Mouse (Mus musculus): Measurements from ENCODE around the gene Slc27a1. TPM values are rescaled to one million over a fixed set of nuclear protein-coding genes. Genes with fewer than 3 reads are reported as not detected.
A peak's percentile ranks its signal among the peaks of the same experiment; 100 is the strongest.
"Not testable (repeated sequence)": the region's sequence is repeated elsewhere in the genome, so short reads cannot be mapped to it uniquely, and the experiment has no call there.

Slc27a1 gene
- polyA plus RNA-seq (2015; fragmentation: Nextera tagmentation; extraction: Ambion mirVana), result 2.3 and 2.5 TPM in 2 replicates

DNA sequence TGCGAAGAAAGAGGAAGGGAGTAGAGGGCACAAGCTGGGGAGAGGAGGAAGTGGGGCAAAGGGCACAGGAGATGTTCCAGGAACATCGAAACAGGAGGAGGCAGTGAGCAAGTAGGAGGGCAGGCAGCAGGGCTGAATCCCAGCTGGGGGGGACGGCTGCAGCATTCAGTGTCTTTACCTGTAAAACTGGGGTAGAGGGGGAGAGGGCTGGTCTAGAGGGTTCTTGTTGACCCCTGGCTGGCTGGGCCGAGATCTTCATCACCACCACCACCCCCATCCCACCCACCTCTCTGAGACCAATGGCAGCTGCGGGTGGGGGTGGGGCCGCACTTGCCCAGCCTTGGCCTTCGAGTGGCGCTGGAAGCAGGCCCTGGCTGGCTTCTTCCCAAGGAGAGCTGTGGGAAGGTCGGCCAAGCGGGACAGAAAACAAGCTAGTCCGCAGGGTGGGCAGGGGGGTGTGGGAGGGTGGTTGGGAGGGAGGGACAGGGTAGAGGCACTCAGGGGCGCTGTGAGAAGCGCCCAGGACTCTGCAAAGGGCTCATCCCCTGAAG lies at the start of gene Slc27a1:
TSS of gene Slc27a1 (plus strand) at position 496 of the 551 bp plus-strand sequence.
- no peak within 1 kb of the TSS for H3K27ac ChIP-seq
- WGBS (ENCODE audit: insufficient replicate concordance), result 28% methylated on average over 13 of the region's 13 CpGs

DNA sequence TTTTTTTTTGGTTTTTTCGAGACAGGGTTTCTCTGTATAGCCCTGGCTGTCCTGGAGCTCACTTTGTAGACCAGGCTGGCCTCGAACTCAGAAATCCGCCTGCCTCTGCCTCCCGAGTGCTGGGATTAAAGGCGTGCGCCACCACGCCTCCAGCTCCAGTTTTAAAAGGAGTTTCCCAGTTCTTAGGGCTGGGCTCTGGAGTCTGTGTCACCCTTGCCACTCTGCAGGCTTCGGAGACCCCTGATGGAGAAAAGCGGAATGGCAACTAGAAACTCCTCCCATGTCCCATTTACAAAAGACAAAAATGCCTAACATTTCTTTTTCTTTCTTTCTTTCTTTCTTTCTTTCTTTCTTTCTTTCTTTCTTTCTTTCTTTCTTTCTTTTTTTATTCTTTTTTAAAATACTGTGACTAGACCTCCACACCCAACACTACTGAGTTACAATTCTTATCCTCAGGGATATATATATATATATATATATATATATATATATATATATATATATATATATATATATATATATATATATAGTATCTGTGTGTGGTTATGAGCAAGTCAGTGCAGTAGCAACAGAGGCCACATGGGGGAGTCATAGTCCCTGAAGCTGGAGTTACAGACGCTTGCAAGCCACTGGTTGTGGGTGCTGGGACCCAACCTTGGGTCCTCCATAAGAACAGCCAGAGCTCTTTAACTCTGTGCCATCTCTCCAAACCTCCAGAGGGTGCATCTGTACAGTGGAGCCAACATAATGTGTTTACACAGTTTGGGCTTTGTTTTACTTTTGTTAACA lies 49.5 kb upstream of the Slc27a1 start:
- not testable (repeated sequence) for H3K27me3 ChIP-seq

More for the DNA sequence above, at the start of gene Slc27a1:
- peak within 1 kb of the TSS; percentile 59 for H3K4me3 ChIP-seq (replicated peaks)
- no peaks in the 10 kb centered on the region for H3K36me3 ChIP-seq
- peaks cover 26% of the 10 kb centered on the region for H3K4me1 ChIP-seq (replicated peaks)
- peak within 1 kb of the TSS; percentile 81 for H3K4me2 ChIP-seq
- H3K9me3 ChIP-seq (replicated peaks), result peaks cover 8% of the 10 kb centered on the region; the same call in 1 of the 2 replicates
- H3K27me3 ChIP-seq, result peaks cover 47% of the 10 kb centered on the region
- no peak for ATAC-seq (ENCODE audit: low read depth)
- 0 out of 2 replicates have a peak within 1 kb of the TSS, but pooled peaks have one; percentile 47 for H3K9ac ChIP-seq
- no peak for DNase-seq

DNA sequence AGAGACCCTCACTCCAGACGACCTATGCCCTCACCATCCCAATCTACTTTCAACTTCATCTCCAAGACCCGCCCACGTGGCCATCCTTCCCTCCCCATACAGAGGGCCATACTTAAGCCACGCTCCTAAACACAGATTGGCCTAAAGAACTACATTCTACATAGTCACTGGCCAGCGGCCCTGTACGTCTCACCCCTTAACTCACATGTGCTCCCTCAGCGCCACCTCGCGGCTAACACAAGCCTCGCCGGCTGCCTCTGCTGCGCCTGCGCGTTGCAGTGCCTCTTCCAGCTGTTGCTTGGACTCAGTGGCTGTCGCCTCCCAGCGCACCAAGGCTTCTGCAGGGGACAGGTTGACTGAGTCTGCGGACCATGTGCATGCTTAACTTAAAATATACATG lies 47.0 kb upstream of the Slc27a1 start:
- DNase-seq, result peak; percentile 84
- peak; percentile 82 for ATAC-seq (ENCODE audit: low read depth)
- 4% methylated on average over 17 of the region's 17 CpGs for WGBS (ENCODE audit: insufficient replicate concordance)
- Histone ChIP-seq H3K4me1 (replicated peaks) (peaks cover 17% of the 10 kb centered on the region), H3K27me3 (peaks cover 24% of the 10 kb centered on the region), H3K9me3 (replicated peaks) (no peaks in the 10 kb centered on the region), H3K9ac (no peak overlapping the region), H3K36me3 (no peaks in the 10 kb centered on the region), H3K27ac (no peak overlapping the region), H3K4me2 (no peak overlapping the region), H3K4me3 (replicated peaks) (no peak overlapping the region)

More for the DNA sequence above, 49.5 kb upstream of the Slc27a1 start:
- not testable (repeated sequence) for H3K4me3 ChIP-seq (replicated peaks); DNase-seq; H3K4me1 ChIP-seq (replicated peaks); H3K36me3 ChIP-seq; H3K27ac ChIP-seq; H3K9me3 ChIP-seq (replicated peaks); H3K9ac ChIP-seq; H3K4me2 ChIP-seq; ATAC-seq (ENCODE audit: low read depth)
- WGBS (ENCODE audit: insufficient replicate concordance), result 21% methylated on average over 10 of the region's 10 CpGs

DNA sequence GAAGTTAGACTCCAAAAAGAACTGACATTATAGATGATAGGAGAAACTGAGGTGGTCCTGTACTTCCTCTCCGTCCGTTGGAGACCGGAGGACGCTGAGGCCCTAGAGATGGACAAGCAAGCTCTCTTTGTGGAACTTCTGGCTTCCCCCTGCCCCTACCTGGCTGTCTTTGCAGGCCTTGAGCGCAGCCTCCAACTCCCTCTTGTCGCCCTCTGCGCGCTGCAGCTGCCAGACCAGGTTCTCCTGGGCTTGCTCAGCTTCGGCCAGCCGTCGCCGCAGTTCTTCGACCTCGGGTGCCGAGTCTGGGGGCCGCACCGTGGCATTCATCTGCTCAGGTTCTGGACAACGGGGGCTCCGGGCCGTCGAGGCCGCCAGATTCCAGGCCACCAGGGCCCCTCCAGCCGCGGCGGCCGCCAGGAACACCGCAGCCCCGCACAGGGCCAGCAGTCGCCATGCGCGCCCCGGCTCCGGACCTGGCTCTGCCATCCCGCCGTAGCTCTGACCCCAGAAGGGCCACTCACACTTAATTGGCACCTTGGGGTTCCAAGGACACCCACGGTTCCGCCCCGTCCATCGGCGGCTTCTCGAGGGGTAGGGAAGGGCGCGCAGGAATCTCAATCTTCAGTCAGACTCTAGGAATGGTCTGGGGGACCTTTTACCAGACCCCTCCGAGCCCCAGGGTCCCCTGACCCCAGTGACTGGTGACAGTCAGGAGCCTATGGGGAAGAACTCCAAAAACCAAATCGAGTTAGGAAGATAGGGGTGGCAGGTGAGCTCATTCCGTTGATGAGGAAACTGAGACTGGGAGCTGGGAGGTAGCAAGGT lies 43.2 kb upstream of the Slc27a1 start, which contains the start of gene Ccdc194:
TSS of gene Ccdc194 (minus strand) at position 486 of the 825 bp plus-strand sequence.
- Histone ChIP-seq H3K27ac (peak within 1 kb of the TSS; percentile 27; the same call in 1 of the 2 replicates), H3K9me3 (replicated peaks) (no peaks in the 10 kb centered on the region), H3K9ac (no peak within 1 kb of the TSS), H3K27me3 (peaks cover 38% of the 10 kb centered on the region), H3K4me1 (replicated peaks) (peaks cover 26% of the 10 kb centered on the region), H3K4me3 (replicated peaks) (no peak within 1 kb of the TSS), H3K4me2 (no peak within 1 kb of the TSS), H3K36me3 (no peaks in the 10 kb centered on the region)
- DNase-seq, result no peak
- ATAC-seq (ENCODE audit: low read depth), result no peak
- 35% methylated on average over 46 of the region's 46 CpGs for WGBS (ENCODE audit: insufficient replicate concordance)

DNA sequence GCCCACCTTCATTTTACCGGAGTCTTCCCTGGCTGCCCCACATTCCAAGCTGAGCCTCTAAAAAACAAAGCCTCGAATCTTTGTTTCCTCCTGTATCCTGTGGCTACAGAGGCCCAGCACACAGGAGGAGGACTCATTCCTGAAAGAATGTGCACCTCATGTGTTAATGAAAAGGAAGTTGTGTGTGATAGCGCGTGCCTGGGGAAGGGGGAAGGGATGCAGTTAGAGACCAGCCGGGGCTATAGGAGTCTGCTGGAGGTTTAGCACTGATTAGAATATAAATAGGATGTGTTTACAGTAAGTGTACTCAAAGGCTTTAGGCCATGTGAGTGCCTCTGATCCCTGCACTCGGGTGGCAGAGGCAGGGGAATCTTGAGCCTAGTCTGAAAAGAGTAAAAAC lies 42.4 kb upstream of the Slc27a1 start:
- WGBS (ENCODE audit: insufficient replicate concordance), result 10% methylated on average over 6 of the region's 6 CpGs
- Histone ChIP-seq H3K27ac (peak overlapping the region; percentile 24; the same call in 1 of the 2 replicates), H3K36me3 (no peaks in the 10 kb centered on the region)

DNA sequence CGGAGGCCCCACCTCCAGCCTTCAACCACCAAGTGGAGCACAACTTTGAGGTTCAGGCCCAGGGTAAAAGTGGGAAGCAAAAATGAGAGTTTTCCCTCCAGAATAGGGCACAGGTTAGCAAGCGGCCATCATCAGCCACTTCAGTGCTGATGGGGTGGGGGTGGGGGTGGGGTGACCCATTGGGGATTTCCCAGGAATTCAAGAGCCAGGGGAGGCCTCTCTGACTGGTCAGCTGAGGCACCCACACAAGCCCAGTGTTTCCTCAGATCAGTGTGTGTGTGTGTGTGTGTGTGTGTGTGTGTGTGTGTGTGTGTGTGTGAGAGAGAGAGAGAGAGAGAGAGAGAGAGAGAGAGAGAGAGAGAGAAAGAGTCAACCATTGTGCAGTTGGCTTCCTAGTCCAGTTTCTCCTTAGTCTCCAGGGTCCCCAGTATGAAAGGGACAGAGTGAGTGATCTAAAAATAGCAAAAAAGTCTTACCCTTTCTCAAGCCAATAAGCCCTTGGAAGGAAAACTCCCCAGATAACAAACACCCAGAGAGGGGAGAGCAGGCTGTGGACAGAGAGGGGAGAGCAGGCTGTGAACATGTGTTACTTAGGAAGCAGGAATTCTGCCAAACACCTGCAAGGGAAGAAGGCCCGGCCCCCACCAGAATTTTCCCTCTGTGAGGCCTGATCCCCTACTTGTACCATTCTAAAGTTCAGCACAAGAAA lies 41.4 kb upstream of the Slc27a1 start:
- ATAC-seq (ENCODE audit: low read depth) (no peak), DNase-seq (no peak)
- Histone ChIP-seq H3K36me3 (no peaks in the 10 kb centered on the region), H3K4me1 (replicated peaks) (0 out of 2 replicates have a peak, but pooled peaks cover 23% of the 10 kb centered on the region), H3K9ac (no peak overlapping the region), H3K4me3 (replicated peaks) (no peak overlapping the region), H3K4me2 (no peak overlapping the region), H3K27ac (no peak overlapping the region; the same call in 1 of the 2 replicates), H3K27me3 (peaks cover 38% of the 10 kb centered on the region), H3K9me3 (replicated peaks) (no peaks in the 10 kb centered on the region)
- 50% methylated on average over 3 of the region's 3 CpGs for WGBS (ENCODE audit: insufficient replicate concordance)

More for the DNA sequence above, 42.4 kb upstream of the Slc27a1 start:
- Histone ChIP-seq H3K4me2 (no peak overlapping the region), H3K4me1 (replicated peaks) (peaks cover 26% of the 10 kb centered on the region), H3K9ac (no peak overlapping the region), H3K9me3 (replicated peaks) (no peaks in the 10 kb centered on the region), H3K27me3 (peaks cover 38% of the 10 kb centered on the region), H3K4me3 (replicated peaks) (no peak overlapping the region)
- no peak for ATAC-seq (ENCODE audit: low read depth)
- no peak for DNase-seq

DNA sequence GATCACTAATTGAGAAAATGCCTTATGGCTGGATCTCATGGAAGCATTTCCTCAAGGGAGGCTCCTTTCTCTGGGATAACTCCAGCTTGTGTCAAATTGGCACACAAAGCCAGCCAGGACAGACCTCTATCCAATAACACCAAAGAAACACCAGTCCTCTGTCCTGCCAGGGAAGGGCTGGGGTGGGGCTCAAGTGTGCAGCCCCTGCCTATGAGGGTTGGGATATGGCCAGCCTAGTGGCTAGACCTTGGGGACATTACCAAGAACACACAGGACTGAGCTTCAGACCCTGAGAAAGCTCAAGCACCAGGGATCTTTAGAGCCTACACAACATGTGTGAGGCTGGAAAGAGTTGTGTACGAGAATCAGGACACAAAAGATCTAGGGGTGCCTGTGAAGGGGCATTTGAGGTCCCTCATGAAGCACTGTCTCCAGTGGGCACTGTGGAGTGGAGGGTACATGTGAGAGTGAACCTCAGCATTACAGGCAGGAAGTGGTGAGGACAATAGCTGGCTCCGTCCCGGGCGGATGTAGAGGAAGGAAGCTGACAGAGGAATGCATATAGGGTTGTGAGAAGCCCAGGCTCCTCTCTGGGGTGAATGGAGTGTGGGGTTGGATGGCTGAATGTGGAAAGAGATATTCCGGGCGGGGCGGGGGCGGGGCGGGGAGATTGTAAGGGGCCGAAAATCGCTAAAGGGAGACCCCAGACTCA lies 40.2 kb upstream of the Slc27a1 start:
- DNase-seq (no peak), ATAC-seq (ENCODE audit: low read depth) (peak; percentile 56; the same call in 1 of the 2 replicates)
- Histone ChIP-seq H3K4me1 (replicated peaks) (0 out of 2 replicates have a peak, but pooled peaks cover 23% of the 10 kb centered on the region), H3K27me3 (peaks cover 36% of the 10 kb centered on the region), H3K9ac (no peak overlapping the region), H3K36me3 (no peaks in the 10 kb centered on the region), H3K4me2 (no peak overlapping the region), H3K4me3 (replicated peaks) (no peak overlapping the region), H3K27ac (peak overlapping the region; percentile 60; the same call in 1 of the 2 replicates), H3K9me3 (replicated peaks) (no peaks in the 10 kb centered on the region)
- 20% methylated on average over 11 of the region's 11 CpGs for WGBS (ENCODE audit: insufficient replicate concordance)

DNA sequence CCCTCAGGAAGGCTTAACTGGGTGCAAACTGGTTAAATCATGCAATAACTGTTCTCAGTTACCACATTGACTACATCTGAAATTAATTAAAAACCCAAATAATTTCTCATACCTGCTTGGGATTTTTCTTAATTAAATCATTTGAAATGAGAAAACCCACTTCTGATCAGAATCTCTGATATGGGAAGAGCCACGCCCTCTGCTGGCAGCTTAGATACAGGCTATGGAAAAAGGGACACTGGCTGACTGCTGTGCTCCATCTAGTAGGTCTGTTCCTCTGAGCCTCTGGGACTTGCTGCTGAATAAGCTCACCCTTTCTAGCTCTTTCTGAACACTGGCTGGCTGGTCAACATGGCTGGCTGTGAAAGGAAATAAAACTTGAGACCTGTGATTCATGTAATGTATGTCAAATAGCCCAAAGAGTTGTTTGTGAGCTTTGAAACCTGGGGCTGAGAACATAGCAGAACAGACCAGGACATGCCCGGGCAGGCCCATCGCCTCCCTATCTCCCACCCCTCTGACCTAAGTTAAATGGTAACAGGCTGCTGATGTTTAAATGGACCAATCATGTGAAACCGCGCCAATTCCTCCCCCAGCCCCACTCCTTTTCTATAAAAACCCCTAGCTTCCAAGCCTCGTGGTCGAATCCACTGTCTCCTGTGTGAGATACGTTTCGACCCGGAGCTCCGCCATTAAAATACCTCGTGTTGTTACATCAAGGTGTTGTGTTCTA lies 37.8 kb upstream of the Slc27a1 start:
- H3K36me3 ChIP-seq; H3K27ac ChIP-seq; H3K4me3 ChIP-seq (replicated peaks); H3K9ac ChIP-seq; H3K9me3 ChIP-seq (replicated peaks); DNase-seq; H3K4me2 ChIP-seq; ATAC-seq (ENCODE audit: low read depth): not testable (repeated sequence)
- Histone ChIP-seq H3K27me3 (peaks cover 22% of the 10 kb centered on the region), H3K4me1 (replicated peaks) (peaks cover 24% of the 10 kb centered on the region)
- 60% methylated on average over 6 of the region's 12 CpGs for WGBS (ENCODE audit: insufficient replicate concordance)

DNA sequence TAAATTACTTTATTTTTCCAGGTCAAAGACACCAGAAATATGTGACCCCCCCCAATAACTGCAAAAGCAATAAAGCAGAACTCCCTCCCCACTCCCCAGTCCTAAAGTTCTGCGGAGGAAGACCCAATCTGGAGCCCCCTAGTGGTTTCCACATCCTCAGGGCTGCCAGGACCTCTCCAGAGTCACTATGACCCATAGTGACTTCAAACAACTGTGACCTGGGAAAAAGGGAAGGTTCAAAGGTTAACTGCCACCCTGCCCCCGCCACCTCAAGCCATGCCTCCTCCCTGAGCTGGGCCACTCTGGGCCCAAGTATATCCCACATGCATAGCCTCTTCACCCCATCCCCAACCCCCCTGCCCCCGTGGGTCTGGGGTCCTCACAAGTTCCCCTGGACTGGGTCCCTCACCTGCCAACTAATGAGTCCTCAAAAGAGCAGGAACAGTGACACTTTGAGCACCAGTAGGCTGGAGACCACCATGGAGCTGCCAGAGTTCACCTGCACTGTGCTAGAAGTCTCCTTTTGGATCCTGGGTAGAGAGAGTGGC lies 34.3 kb upstream of the Slc27a1 start:
- 51% methylated on average over 3 of the region's 3 CpGs for WGBS (ENCODE audit: insufficient replicate concordance)
- no peaks in the 10 kb centered on the region for H3K36me3 ChIP-seq
- H3K9ac ChIP-seq, result no peak overlapping the region
- no peak for DNase-seq
- H3K27me3 ChIP-seq, result no peaks in the 10 kb centered on the region
- no peak overlapping the region for H3K27ac ChIP-seq
- ATAC-seq (ENCODE audit: low read depth), result no peak
- H3K4me2 ChIP-seq, result no peak overlapping the region
- peaks cover 36% of the 10 kb centered on the region for H3K4me1 ChIP-seq (replicated peaks)
- H3K4me3 ChIP-seq (replicated peaks), result no peak overlapping the region
- no peaks in the 10 kb centered on the region for H3K9me3 ChIP-seq (replicated peaks)
